Mouse (Mus musculus): ENCODE measurements around the gene Klf3. TPM values are rescaled to one million over a fixed set of nuclear protein-coding genes. Genes with fewer than 3 reads are reported as not detected.
"Not testable (repeated sequence)": the region's sequence is repeated elsewhere in the genome, so short reads cannot be mapped to it uniquely, and the experiment has no call there.

Gene Klf3
- polyA plus RNA-seq, 1 experiment, result 105 TPM

DNA sequence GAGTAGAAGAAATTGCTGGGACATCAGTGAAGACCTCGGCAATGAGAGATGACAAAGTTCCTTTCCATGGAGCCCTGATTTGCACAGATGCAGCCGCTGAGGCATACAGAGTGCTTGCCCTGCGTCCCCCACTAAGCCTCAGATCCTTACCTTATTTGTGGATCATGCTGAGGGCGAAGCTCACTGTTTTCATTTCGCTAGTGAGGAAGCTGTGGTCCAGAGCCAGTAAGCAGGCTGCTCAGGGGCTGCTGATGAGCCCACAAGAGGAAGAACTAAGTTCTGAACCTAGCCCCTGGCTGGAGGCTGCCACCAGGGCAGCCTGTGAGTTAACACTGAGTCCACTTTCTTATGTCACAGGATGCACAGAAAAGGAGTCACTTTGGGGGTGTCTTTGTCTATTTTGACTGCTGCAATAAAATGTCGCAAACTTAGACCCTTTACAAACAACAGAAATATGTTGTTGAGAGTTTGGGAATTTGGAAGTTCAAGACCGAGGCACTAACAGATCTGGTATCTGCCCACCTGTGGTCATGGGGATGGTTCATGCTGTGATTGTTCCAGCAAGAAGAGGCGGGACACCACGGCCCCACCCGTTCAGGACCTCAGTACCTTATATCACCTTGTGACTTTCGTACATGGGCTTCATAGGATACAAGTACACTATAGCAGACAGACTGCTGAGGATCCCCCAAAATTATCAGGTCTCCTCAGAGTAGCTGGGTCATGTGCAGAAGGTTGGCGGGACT is 62.2 kb downstream of the Klf3 start:
- Histone ChIP-seq H3K27ac (ENCODE audit: insufficient read depth, low read length) (peak overlapping the region; percentile 96), H3K4me1 (ENCODE audit: control insufficient read depth, insufficient read depth, low read length) (peaks cover 15% of the 10 kb centered on the region), H3K4me3 (ENCODE audit: insufficient read depth, low read length) (no peak overlapping the region)
- no peak for TF ChIP-seq POLR2A (IDR thresholded peaks at IDR 0.05; ENCODE audit: low read depth, low read length)
- no peak for TF ChIP-seq CTCF (IDR thresholded peaks at IDR 0.05; ENCODE audit: borderline replicate concordance, insufficient read depth, low read length)

DNA sequence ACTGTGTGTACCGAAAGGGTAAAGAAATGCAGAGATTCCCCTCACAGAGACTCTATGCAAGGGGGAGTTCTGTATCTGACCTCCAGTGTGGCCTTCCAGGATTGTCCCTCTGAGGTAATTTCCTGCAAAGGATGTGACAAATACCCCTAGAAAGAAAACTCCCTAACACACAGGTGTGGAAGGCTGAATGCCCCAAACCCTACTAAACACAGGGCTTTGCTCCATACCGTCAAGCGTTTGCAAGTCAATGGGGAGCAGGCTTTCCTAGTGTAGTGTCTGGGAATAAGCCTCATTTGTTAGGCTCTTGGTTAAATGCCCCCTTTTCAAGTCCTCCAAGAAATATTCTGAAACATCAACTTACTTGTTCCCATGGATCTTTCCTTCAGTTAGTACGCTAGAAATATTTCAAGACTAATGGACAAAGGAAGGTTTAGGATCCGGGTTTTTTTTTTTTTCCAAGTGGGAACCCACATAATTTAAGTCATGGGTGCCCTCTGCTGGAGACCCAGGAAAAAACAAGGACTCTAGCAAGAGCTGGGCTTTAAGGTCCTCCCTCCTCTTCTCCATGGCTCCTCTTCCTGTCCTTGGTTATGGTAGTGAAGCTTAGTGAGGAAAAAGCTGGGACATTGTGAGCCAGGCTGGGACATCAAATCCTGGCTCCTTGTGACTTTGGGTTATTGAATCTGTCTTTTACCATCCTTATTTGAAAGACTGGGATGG is 63.3 kb downstream of the Klf3 start:
- Histone ChIP-seq H3K4me3 (ENCODE audit: insufficient read depth, low read length) (no peak overlapping the region), H3K27ac (ENCODE audit: insufficient read depth, low read length) (peak overlapping the region; percentile 96), H3K4me1 (ENCODE audit: control insufficient read depth, insufficient read depth, low read length) (peaks cover 14% of the 10 kb centered on the region)
- no peak for TF ChIP-seq POLR2A (IDR thresholded peaks at IDR 0.05; ENCODE audit: low read depth, low read length)
- no peak for TF ChIP-seq CTCF (IDR thresholded peaks at IDR 0.05; ENCODE audit: borderline replicate concordance, insufficient read depth, low read length)

DNA sequence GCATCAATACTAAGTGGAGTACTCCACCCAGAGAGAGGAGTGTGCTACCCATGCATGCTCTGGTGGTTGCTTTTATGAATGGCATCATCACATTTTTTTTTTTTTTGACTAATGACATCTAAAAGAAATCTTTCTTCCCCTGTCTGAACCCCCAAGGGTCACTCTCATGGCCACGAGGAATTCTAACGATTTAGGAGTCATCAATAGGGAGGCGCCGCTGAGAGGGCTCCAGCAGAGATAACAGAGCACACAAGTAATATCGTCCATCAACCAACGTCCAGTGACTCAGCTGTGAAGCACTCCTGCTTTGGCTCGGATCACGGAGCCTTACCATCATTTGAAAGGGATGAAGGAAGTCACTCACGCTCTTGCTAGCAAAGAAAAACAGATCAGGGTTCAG is 63.9 kb downstream of the Klf3 start:
- TF ChIP-seq POLR2A (IDR thresholded peaks at IDR 0.05; ENCODE audit: low read depth, low read length) (0 out of 2 replicates have a peak, but pooled peaks have one; percentile 23), CTCF (IDR thresholded peaks at IDR 0.05; ENCODE audit: borderline replicate concordance, insufficient read depth, low read length) (no peak)
- Histone ChIP-seq H3K27ac (ENCODE audit: insufficient read depth, low read length) (peak overlapping the region; percentile 96), H3K4me3 (ENCODE audit: insufficient read depth, low read length) (no peak overlapping the region), H3K4me1 (ENCODE audit: control insufficient read depth, insufficient read depth, low read length) (peaks cover 12% of the 10 kb centered on the region)

- Histone ChIP-seq H3K4me1 (ENCODE audit: control insufficient read depth, insufficient read depth, low read length) (peaks cover 12% of the 10 kb centered on the region), H3K27ac (ENCODE audit: insufficient read depth, low read length) (peak overlapping the region; percentile 86), H3K4me3 (ENCODE audit: insufficient read depth, low read length) (no peak overlapping the region)
- TF ChIP-seq CTCF (IDR thresholded peaks at IDR 0.05; ENCODE audit: borderline replicate concordance, insufficient read depth, low read length) (no peak), POLR2A (IDR thresholded peaks at IDR 0.05; ENCODE audit: low read depth, low read length) (no peak)
These were observed 64.4 kb downstream of the Klf3 start for GRCm38 (mm10) chr5:64867551-64867950.

GRCm38 (mm10) chr5:64876086-64876830 is 73.1 kb downstream of the Klf3 start:
- Histone ChIP-seq H3K4me3 (ENCODE audit: insufficient read depth, low read length) (no peak overlapping the region), H3K27ac (ENCODE audit: insufficient read depth, low read length) (peak overlapping the region; percentile 99), H3K4me1 (ENCODE audit: control insufficient read depth, insufficient read depth, low read length) (peaks cover 17% of the 10 kb centered on the region)
- TF ChIP-seq POLR2A (IDR thresholded peaks at IDR 0.05; ENCODE audit: low read depth, low read length) (no peak; the same call in none of the 2 replicates), CTCF (IDR thresholded peaks at IDR 0.05; ENCODE audit: borderline replicate concordance, insufficient read depth, low read length) (no peak)

DNA sequence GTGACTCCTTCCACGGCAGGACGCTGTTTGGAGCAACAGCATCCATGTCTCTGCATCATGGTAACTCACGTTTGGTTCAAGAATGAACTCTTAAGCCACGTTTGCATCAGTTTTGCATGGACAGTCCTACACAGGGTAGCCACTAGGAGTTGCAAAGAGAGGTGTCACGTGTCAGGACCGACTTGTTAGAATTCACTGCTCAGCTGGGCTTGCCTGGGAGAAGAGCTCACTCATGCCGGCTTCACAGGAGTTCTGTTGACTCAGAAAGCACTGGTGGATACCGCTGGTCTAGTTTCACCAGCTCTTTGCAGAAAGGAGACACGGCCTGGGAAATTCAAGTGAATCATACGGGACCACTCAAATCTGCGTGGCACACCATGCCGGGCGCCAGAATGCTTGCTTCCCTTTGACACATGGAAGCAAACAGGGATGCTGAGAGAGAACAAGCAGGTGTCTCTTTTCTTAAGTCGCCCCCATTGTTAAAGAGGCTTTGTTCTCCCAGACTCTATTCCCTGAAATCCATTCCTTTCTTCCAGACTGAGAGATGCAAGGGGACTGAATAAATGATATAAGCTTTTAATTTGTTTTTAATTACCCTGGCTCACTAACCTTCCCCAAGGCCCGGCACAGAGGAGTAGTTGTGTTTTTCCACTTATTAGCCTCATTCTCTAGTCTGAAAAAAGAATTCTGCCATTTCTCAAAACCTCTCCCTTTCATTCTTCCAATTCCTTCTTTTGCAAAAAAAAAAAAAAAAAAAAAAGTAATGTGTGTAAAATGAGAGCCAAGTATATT is 74.2 kb downstream of the Klf3 start:
- H3K4me1 ChIP-seq (ENCODE audit: control insufficient read depth, insufficient read depth, low read length), result peaks cover 17% of the 10 kb centered on the region
- H3K27ac ChIP-seq (ENCODE audit: insufficient read depth, low read length), result peak overlapping the region; percentile 96
- TF ChIP-seq POLR2A (IDR thresholded peaks at IDR 0.05; ENCODE audit: low read depth, low read length), result peak; percentile 14; the same call in 1 of the 2 replicates
- TF ChIP-seq CTCF (IDR thresholded peaks at IDR 0.05; ENCODE audit: borderline replicate concordance, insufficient read depth, low read length), result no peak
- H3K4me3 ChIP-seq (ENCODE audit: insufficient read depth, low read length), result no peak overlapping the region

DNA sequence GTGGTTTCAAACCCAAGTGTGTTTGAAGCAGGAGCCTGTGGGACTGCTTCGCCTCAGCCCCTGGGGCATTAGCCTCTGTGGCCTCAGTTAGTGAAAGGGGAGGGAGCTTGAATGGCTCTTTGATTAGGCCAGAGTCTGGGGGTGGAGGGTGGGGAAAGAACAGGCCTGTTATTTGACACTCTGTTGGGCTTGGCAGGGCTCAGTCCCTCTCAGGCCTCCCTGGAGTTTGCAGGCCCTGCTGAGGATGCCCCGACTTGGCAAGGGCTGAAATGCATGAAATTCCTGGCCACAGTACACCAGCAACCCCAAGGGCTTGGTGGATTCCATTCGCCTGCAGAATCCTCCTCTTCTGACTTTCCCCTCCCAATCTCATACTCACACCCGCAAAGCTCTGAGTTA is 74.8 kb downstream of the Klf3 start:
- Histone ChIP-seq H3K27ac (ENCODE audit: insufficient read depth, low read length) (peak overlapping the region; percentile 96), H3K4me3 (ENCODE audit: insufficient read depth, low read length) (no peak overlapping the region), H3K4me1 (ENCODE audit: control insufficient read depth, insufficient read depth, low read length) (peaks cover 17% of the 10 kb centered on the region)
- TF ChIP-seq POLR2A (IDR thresholded peaks at IDR 0.05; ENCODE audit: low read depth, low read length) (peak; percentile 19), CTCF (IDR thresholded peaks at IDR 0.05; ENCODE audit: borderline replicate concordance, insufficient read depth, low read length) (no peak)

- Histone ChIP-seq H3K4me3 (ENCODE audit: insufficient read depth, low read length) (no peak overlapping the region), H3K27ac (ENCODE audit: insufficient read depth, low read length) (peak overlapping the region; percentile 96), H3K4me1 (ENCODE audit: control insufficient read depth, insufficient read depth, low read length) (peaks cover 17% of the 10 kb centered on the region)
- TF ChIP-seq POLR2A (IDR thresholded peaks at IDR 0.05; ENCODE audit: low read depth, low read length) (no peak), CTCF (IDR thresholded peaks at IDR 0.05; ENCODE audit: borderline replicate concordance, insufficient read depth, low read length) (no peak)
These were observed 75.3 kb downstream of the Klf3 start for GRCm38 (mm10) chr5:64878526-64878925.

DNA sequence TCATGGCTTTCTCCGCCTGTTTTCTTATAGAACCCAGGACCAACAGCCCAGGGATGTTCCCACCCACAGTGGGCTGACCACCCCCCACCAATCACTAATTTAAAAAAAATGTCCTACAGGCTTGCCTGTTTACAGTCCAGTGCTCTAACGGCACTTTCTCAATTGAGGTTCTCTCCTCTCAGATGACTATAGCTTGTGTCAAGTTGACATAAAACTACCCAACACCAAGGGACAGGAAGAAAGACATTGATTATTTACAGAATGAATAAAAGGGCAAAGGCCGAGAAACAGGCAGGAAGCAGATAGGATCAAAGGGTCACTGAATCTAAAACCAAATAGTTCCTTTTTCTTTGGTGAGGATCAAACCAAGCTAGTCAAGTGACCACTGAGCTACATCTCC is 76.1 kb downstream of the Klf3 start:
- peaks cover 19% of the 10 kb centered on the region for H3K4me1 ChIP-seq (ENCODE audit: control insufficient read depth, insufficient read depth, low read length)
- peak overlapping the region; percentile 96 for H3K27ac ChIP-seq (ENCODE audit: insufficient read depth, low read length)
- TF ChIP-seq CTCF (IDR thresholded peaks at IDR 0.05; ENCODE audit: borderline replicate concordance, insufficient read depth, low read length) (no peak), POLR2A (IDR thresholded peaks at IDR 0.05; ENCODE audit: low read depth, low read length) (no peak)

GRCm38 (mm10) chr5:64881559-64881958 is 78.4 kb downstream of the Klf3 start:
- peaks cover 13% of the 10 kb centered on the region for H3K4me1 ChIP-seq (ENCODE audit: control insufficient read depth, insufficient read depth, low read length)
- H3K4me3 ChIP-seq (ENCODE audit: insufficient read depth, low read length); H3K27ac ChIP-seq (ENCODE audit: insufficient read depth, low read length): not testable (repeated sequence)

More for the DNA sequence above, 76.1 kb downstream of the Klf3 start:
- H3K4me3 ChIP-seq (ENCODE audit: insufficient read depth, low read length), result no peak overlapping the region

DNA sequence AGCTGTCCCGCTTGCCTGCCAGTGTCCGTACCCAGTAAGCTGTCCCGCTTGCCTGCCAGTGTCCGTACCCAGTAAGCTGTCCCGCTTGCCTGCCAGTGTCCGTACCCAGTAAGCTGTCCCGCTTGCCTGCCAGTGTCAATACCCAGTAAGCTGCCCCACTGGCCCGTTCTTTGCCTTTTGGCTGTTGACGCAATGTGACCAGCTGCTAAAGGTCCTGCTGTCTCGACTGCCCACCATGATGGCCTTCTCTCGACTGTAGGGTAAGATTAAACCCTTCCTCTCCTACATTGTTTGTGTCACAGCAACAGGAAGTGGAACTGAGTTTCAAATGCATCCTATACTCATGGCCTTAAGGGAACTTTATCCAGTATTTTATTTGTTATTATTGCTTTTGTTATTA is 78.8 kb downstream of the Klf3 start:
- not testable (repeated sequence) for H3K4me1 ChIP-seq (ENCODE audit: control insufficient read depth, insufficient read depth, low read length); H3K27ac ChIP-seq (ENCODE audit: insufficient read depth, low read length); H3K4me3 ChIP-seq (ENCODE audit: insufficient read depth, low read length)

Measured in embryonic fibroblast, embryonic 13.5 days (primary cell).